Mouse (Mus musculus): ENCODE results near the gene Borcs6. TPM values are rescaled to one million over a fixed set of nuclear protein-coding genes. Genes with fewer than 3 reads are reported as not detected.

Gene Borcs6
- polyA plus RNA-seq, 1 experiment from 2014 or later: 20.5 TPM

Other genes with a start within 250 kb of the Borcs6 start
- 105 and 108 TPM in 2 replicates for gene Ndel1, start 187.9 kb upstream of the Borcs6 start, polyA plus RNA-seq (2015; fragmentation: Nextera tagmentation; extraction: Ambion mirVana)
- not detected in 2 replicates for gene Rnf222, start 171.2 kb upstream of the Borcs6 start, polyA plus RNA-seq (2015; fragmentation: Nextera tagmentation; extraction: Ambion mirVana)
- 529 and 538 TPM in 2 replicates for gene Rpl26, start 158.1 kb upstream of the Borcs6 start, polyA plus RNA-seq (2015; fragmentation: Nextera tagmentation; extraction: Ambion mirVana)
- gene Odf4, start 132.6 kb upstream of the Borcs6 start, polyA plus RNA-seq (2015; fragmentation: Nextera tagmentation; extraction: Ambion mirVana): 0.60 and 0.84 TPM in 2 replicates
- 24.2 and 28.7 TPM in 2 replicates for gene Arhgef15, start 102.2 kb upstream of the Borcs6 start, polyA plus RNA-seq (2015; fragmentation: Nextera tagmentation; extraction: Ambion mirVana)
- 1.3 and 1.6 TPM in 2 replicates for gene Slc25a35, start 91.6 kb upstream of the Borcs6 start, polyA plus RNA-seq (2015; fragmentation: Nextera tagmentation; extraction: Ambion mirVana)
- 22.0 and 22.7 TPM in 2 replicates for gene Rangrf, start 84.5 kb upstream of the Borcs6 start, polyA plus RNA-seq (2015; fragmentation: Nextera tagmentation; extraction: Ambion mirVana)
- gene Pfas, start 51.3 kb upstream of the Borcs6 start, polyA plus RNA-seq (2015; fragmentation: Nextera tagmentation; extraction: Ambion mirVana): 16.9 and 18.7 TPM in 2 replicates
- 67.0 and 73.5 TPM in 2 replicates for gene Ctc1, start 43.8 kb upstream of the Borcs6 start, polyA plus RNA-seq (2015; fragmentation: Nextera tagmentation; extraction: Ambion mirVana)
- 17.7 and 23.9 TPM in 2 replicates for gene Aurkb, start 14.1 kb upstream of the Borcs6 start, polyA plus RNA-seq (2015; fragmentation: Nextera tagmentation; extraction: Ambion mirVana)
- 33.5 and 37.7 TPM in 2 replicates for gene Tmem107, start 11.1 kb downstream of the Borcs6 start, polyA plus RNA-seq (2015; fragmentation: Nextera tagmentation; extraction: Ambion mirVana)
- gene Vamp2, start 28.8 kb downstream of the Borcs6 start, polyA plus RNA-seq (2015; fragmentation: Nextera tagmentation; extraction: Ambion mirVana): 319 and 333 TPM in 2 replicates
- 11.3 and 12.3 TPM in 2 replicates for gene Per1, start 35.5 kb downstream of the Borcs6 start, polyA plus RNA-seq (2015; fragmentation: Nextera tagmentation; extraction: Ambion mirVana)
- gene Hes7, start 60.7 kb downstream of the Borcs6 start, polyA plus RNA-seq (2015; fragmentation: Nextera tagmentation; extraction: Ambion mirVana): 0.86 and 0.89 TPM in 2 replicates
- gene 9130213A22Rik, start 62.9 kb downstream of the Borcs6 start, polyA plus RNA-seq (2015; fragmentation: Nextera tagmentation; extraction: Ambion mirVana): 0.24 and 0.27 TPM in 2 replicates
- 6.3 and 8.0 TPM in 2 replicates for gene Aloxe3, start 66.2 kb downstream of the Borcs6 start, polyA plus RNA-seq (2015; fragmentation: Nextera tagmentation; extraction: Ambion mirVana)
- gene Alox12b, start 97.3 kb downstream of the Borcs6 start, polyA plus RNA-seq (2015; fragmentation: Nextera tagmentation; extraction: Ambion mirVana): 0.28 and 0.41 TPM in 2 replicates
- gene Alox8, start 138.1 kb downstream of the Borcs6 start, polyA plus RNA-seq (2015; fragmentation: Nextera tagmentation; extraction: Ambion mirVana): 0.25 and 0.87 TPM in 2 replicates
- 0.75 and 0.92 TPM in 2 replicates for gene Gucy2e, start 177.3 kb downstream of the Borcs6 start, polyA plus RNA-seq (2015; fragmentation: Nextera tagmentation; extraction: Ambion mirVana)